Mouse (Mus musculus): Measurements from ENCODE around the gene Tshr.

The Tshr gene

GRCm38 (mm10) chr12:91587491-91588033 is 203.2 kb downstream of the Tshr start:
- no peak for DNase-seq (ENCODE audit: low read depth, low spot score)

DNA sequence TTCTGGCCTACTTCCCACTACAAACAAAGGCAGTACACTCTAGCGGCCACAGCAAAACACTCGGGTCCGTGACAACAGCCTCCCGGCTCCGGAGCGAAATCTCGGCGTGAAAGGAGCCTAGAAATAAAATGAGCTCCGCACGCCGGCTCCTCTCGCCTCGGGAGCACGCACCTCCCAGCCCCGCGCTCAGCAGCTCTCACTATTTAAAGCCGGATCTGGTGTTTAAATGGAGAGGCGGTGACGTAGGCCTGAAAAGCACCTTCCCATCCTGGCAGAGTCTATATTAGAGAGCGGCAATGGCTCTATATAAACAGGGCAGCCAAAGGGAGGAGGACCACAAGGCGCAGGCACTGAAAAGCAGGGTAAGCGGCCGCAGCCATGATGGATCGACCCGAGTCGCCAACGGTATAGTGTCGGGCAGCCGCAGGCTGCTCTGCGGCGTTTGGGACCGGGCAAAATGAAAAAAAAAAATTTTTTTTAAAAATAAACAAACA is 203.9 kb downstream of the Tshr start:
- DNase-seq (ENCODE audit: low read depth, low spot score), result peak; percentile 98

GRCm38 (mm10) chr12:91588670-91589541 is 204.5 kb downstream of the Tshr start:
- peak; percentile 74 for DNase-seq (ENCODE audit: low read depth, low spot score)

- DNase-seq (ENCODE audit: low read depth, low spot score), result no peak
Observed at GRCm38 (mm10) chr12:91589542-91589846, 205.1 kb downstream of the Tshr start.

GRCm38 (mm10) chr12:91589847-91590690 is 205.7 kb downstream of the Tshr start, which contains the start of gene Gtf2a1:
Gtf2a1 (minus strand) TSS chr12:91590487.
- DNase-seq (ENCODE audit: low read depth, low spot score), result peak; percentile 97

- peak; percentile 40 for DNase-seq (ENCODE audit: low read depth, low spot score)
Observed at GRCm38 (mm10) chr12:91590716-91591115, 206.4 kb downstream of the Tshr start.

DNA sequence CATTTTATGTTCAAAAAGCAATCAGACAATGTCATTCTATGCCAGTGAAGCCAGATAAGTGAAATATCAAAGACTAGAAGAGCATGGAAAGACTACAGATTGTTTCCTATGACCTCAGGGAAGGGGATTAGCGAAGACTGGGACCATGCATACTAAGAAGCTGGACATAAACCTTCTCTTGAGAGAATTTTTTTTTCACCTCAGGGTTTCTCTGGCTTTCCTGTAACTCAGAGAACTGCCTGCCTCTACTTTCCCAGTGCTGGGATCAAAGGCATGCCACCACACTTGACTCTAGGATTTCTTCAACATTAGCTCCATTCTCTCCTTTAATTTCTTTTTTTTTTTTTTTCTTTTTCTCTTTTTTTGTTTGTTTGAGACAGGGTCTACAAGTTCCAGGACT is 206.8 kb downstream of the Tshr start:
- no peak for DNase-seq (ENCODE audit: low read depth, low spot score)

DNA sequence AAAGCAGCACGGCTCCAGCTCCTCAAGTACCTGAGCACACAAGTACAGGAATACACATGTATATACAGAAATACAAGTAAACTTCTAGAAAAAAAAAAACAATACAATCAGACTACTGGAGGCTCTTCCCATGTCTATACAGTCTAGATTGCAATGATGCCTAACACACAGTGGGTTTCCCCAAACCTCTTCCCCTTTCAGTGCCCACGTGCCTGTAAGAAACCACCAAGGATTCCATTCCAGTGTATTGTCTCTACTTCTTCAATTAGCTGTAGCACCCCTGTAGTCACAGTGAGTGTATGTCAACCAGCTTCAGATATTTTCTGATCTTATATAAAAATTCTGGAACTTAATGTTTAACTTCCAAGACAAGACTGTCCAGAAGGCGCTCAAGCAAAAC is 207.8 kb downstream of the Tshr start:
- no peak for DNase-seq (ENCODE audit: low read depth, low spot score)

Data from brain, adult 2 months (tissue).